Mouse (Mus musculus): ENCODE measurements at regions not wholly inside any gene's neighbourhood (a gene's known extent, or its start where the extent isn't known, plus 50 kb on each side); places are given as distances from the start of the nearest gene placed in this dataset.

- intact Hi-C loops (cut with DNase I), result no loop called here
- DNase-seq, result no peak
These were observed 360.9 kb downstream of the Efnb2 start for GRCm38 (mm10) chr8:8299965-8300767.

GRCm38 (mm10) chr8:8292577-8293247, 368.3 kb downstream of the Efnb2 start:
- no peak for DNase-seq
- intact Hi-C loops (cut with DNase I), result no loop called here

GRCm38 (mm10) chr8:8285876-8286275, 375.2 kb downstream of the Efnb2 start:
- no peak for DNase-seq
- intact Hi-C loops (cut with DNase I), result no loop called here

- DNase-seq, result no peak
- intact Hi-C loops (cut with DNase I), result no loop called here
These were observed 386.1 kb downstream of the Efnb2 start for GRCm38 (mm10) chr8:8274987-8275386.

- intact Hi-C loops (cut with DNase I), result no loop called here
- DNase-seq, result peak; percentile 9
These were observed 386.8 kb downstream of the Efnb2 start for GRCm38 (mm10) chr8:8274211-8274641.

GRCm38 (mm10) chr8:8258855-8259254, 402.2 kb downstream of the Efnb2 start:
- intact Hi-C loops (cut with DNase I), result no loop called here

GRCm38 (mm10) chr8:8258231-8258638, 402.8 kb downstream of the Efnb2 start:
- peak; percentile 10 for DNase-seq
- intact Hi-C loops (cut with DNase I), result no loop called here

More at GRCm38 (mm10) chr8:8258855-8259254, 402.2 kb downstream of the Efnb2 start:
- DNase-seq, result no peak

- intact Hi-C loops (cut with DNase I), result no loop called here
- no peak for DNase-seq
These were observed 404.7 kb downstream of the Efnb2 start for GRCm38 (mm10) chr8:8256327-8256726.

GRCm38 (mm10) chr8:8254446-8254845, 406.6 kb downstream of the Efnb2 start:
- no peak for DNase-seq
- intact Hi-C loops (cut with DNase I), result no loop called here

- intact Hi-C loops (cut with DNase I), result no loop called here
- no peak for DNase-seq
These were observed 416.4 kb downstream of the Efnb2 start for GRCm38 (mm10) chr8:8244599-8244998.

- DNase-seq, result peak; percentile 15
- intact Hi-C loops (cut with DNase I), result no loop called here
These were observed 419.1 kb downstream of the Efnb2 start for GRCm38 (mm10) chr8:8241755-8242501.

- DNase-seq, result no peak
- intact Hi-C loops (cut with DNase I), result no loop called here
These were observed 419.9 kb downstream of the Efnb2 start for GRCm38 (mm10) chr8:8241051-8241688.

- DNase-seq, result peak; percentile 11
- intact Hi-C loops (cut with DNase I), result loop anchor here (10.0 kb wide), 1 partner anchor 415 kb away; no protein-coding TSS in a partner anchor
These were observed 421.6 kb downstream of the Efnb2 start for GRCm38 (mm10) chr8:8239489-8239888.

- intact Hi-C loops (cut with DNase I), result loop anchor here (10.0 kb wide), 1 partner anchor 417 kb away; no protein-coding TSS in a partner anchor
- DNase-seq, result no peak
These were observed 423.0 kb downstream of the Efnb2 start for GRCm38 (mm10) chr8:8238051-8238450.

GRCm38 (mm10) chr8:8233616-8234015, 427.4 kb downstream of the Efnb2 start:
- intact Hi-C loops (cut with DNase I), result loop anchor here (10.0 kb wide), 1 partner anchor 421 kb away; no protein-coding TSS in a partner anchor
- DNase-seq, result peak; percentile 30

- intact Hi-C loops (cut with DNase I), result loop anchor here (10.0 kb wide), 1 partner anchor 422 kb away; no protein-coding TSS in a partner anchor
These were observed 427.9 kb downstream of the Efnb2 start for GRCm38 (mm10) chr8:8233156-8233555.

GRCm38 (mm10) chr8:8231996-8232632, 428.9 kb downstream of the Efnb2 start:
- DNase-seq, result peak; percentile 18
- intact Hi-C loops (cut with DNase I), result loop anchor here (10.0 kb wide), 1 partner anchor 423 kb away; no protein-coding TSS in a partner anchor

More at GRCm38 (mm10) chr8:8233156-8233555, 427.9 kb downstream of the Efnb2 start:
- DNase-seq, result no peak

GRCm38 (mm10) chr8:8231308-8231985, 429.6 kb downstream of the Efnb2 start:
- intact Hi-C loops (cut with DNase I), result loop anchor here (10.0 kb wide), 1 partner anchor 423 kb away; no protein-coding TSS in a partner anchor
- peak; percentile 82 for DNase-seq

GRCm38 (mm10) chr8:8225994-8226393, 435.0 kb downstream of the Efnb2 start:
- intact Hi-C loops (cut with DNase I), result no loop called here
- DNase-seq, result no peak
